Mouse (Mus musculus) kidney, adult 2 months (tissue): ENCODE measurements around the gene Sept9. TPM values are rescaled to one million over a fixed set of nuclear protein-coding genes. Genes with fewer than 3 reads are reported as not detected.

Experiments used
- DNase-seq: peaks from one replicate; pipeline ENCODE4 v3.0.0; 2021
- H3K27ac ChIP-seq: fragments of 200-500 bp; 2 replicates; pipeline ENCODE4 v1.5.1; 2012; ENCODE audit warnings: low read depth, low read length, control low read depth, inconsistent platforms; ENCODE audit not compliant: insufficient read depth
- H3K27me3 ChIP-seq: fragments of 200-500 bp; replicated peaks from 2 replicates; pipeline ENCODE4 v1.6.1; 2012; ENCODE audit warnings: mild to moderate bottlenecking, moderate library complexity, low read length, inconsistent platforms; ENCODE audit not compliant: control insufficient read depth, insufficient read depth
- H3K36me3 ChIP-seq: fragments of 200-500 bp; 2 replicates; pipeline ENCODE4 v1.6.1; 2012; ENCODE audit warnings: mild to moderate bottlenecking, moderate library complexity, low read length, inconsistent platforms; ENCODE audit not compliant: control insufficient read depth, insufficient read depth
- H3K4me1 ChIP-seq: fragments of 200-500 bp; 2 replicates; pipeline ENCODE4 v1.6.1; 2011; ENCODE audit warnings: low read length; ENCODE audit not compliant: control insufficient read depth, insufficient read depth
- H3K4me3 ChIP-seq: fragments of 200-500 bp; 2 replicates; pipeline ENCODE4 v1.5.1; 2011; ENCODE audit warnings: mild to moderate bottlenecking, low read depth, low read length, control low read depth; ENCODE audit not compliant: insufficient read depth
- CTCF ChIP-seq: fragments of 200-500 bp; conservative IDR thresholded peaks from 2 replicates; pipeline ENCODE4 v1.5.1; 2011; ENCODE audit warnings: low read depth, mild to moderate bottlenecking, control low read depth, low read length, moderate library complexity, mixed read lengths; ENCODE audit not compliant: insufficient read depth, insufficient read length
- POLR2A ChIP-seq: fragments of 200-500 bp; IDR thresholded peaks from one replicate; pipeline ENCODE4 v1.6.1; 2011; ENCODE audit warnings: low read depth, low read length, control low read depth
- WGBS: fragments of 180-500 bp; shearing (Covaris S2); methylation state at CpG from one replicate; pipeline ENCODE4 v1.1.7; 2018; 5-methylcytosine and 5-hydroxymethylcytosine counted together
- polyA plus RNA-seq: library from polyadenylated mRNA; depleted of rRNA; stranded (reverse); fragments of >200 nt; gene quantifications from 2 replicates; pipeline ENCODE4 v1.2.3, GENCODE M21; 2012

The Sept9 gene
- polyA plus RNA-seq, 1 experiment = 25.9 TPM

DNA sequence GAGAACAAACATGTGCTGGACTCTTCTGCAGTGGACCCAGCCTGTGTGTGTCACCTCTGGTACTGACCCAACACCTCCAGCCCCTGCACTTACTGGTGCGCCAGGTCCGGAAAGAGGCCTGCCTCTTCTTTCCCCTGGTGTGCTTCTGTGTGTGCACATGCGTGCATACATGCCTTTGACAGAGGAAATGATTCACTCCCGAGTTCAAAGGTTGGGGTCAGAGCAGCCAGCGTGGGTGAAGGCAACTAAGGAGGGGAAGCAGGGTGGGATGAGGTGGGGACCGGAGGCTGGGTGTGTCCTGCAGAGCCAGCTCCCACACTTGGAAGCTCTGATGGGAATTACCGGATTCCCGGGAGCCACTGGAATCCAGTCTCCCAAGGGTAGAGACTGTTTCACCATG is 46.8 kb downstream of the Sept9 start:
- peak; percentile 58 for DNase-seq
- no peak overlapping the region for H3K4me3 ChIP-seq
- TF ChIP-seq POLR2A = no peak
- no peak for TF ChIP-seq CTCF
- WGBS = 48% methylated on average over 8 of the region's 8 CpGs
- no peaks in the 10 kb centered on the region for H3K27me3 ChIP-seq
- H3K4me1 ChIP-seq = peaks cover 22% of the 10 kb centered on the region
- H3K27ac ChIP-seq = peak overlapping the region; percentile 58
- no peaks in the 10 kb centered on the region for H3K36me3 ChIP-seq

DNA sequence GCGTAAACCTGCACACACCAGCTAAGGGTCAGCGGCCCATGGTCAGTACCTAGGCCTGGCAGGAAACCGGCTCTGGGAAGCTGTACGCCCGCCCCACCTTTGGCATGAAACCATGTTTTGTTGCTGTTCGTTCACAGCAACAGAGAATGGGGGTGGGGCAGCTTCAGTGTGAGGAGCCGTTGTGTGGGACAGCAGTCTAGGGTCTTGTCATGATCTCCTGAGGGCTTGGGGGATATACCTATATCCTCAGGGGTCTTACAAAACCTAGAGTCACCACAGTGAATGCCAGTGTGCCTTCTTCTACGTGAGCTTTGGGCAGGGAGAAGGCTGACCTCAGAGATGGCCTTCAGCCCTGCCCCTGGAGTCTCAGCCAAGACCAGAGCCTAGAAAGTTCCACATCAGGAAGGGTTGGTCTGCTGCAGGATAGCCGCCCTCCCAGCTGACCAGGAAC is 47.5 kb downstream of the Sept9 start:
- TF ChIP-seq CTCF (no peak), POLR2A (no peak)
- Histone ChIP-seq H3K4me1 (peaks cover 22% of the 10 kb centered on the region), H3K27me3 (no peaks in the 10 kb centered on the region), H3K36me3 (no peaks in the 10 kb centered on the region), H3K27ac (peak overlapping the region; percentile 72), H3K4me3 (no peak overlapping the region)
- WGBS = 23% methylated on average over 9 of the region's 9 CpGs
- DNase-seq = peak; percentile 91

DNA sequence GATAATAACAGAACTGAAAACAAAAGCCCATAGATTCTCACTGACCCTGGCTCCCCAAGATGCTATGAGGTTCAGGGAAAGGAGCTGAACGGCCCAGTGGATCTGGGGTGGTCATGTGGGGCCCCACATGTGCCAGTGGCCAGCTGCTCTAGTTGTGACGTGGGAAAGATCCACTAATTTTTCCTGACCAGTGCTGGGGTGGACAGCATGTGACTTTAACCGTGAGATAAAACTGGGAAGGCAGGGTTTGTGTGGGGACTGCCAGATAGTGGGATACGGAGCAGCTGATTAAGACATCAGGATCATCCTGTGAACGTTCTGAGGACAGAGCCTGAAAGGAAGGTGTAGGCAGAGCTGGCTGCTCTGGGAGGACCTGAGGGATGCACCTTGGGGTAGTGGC is 48.1 kb downstream of the Sept9 start:
- H3K4me1 ChIP-seq = peaks cover 22% of the 10 kb centered on the region
- no peaks in the 10 kb centered on the region for H3K27me3 ChIP-seq
- H3K4me3 ChIP-seq = no peak overlapping the region
- TF ChIP-seq POLR2A (no peak), CTCF (no peak)
- DNase-seq = no peak
- H3K36me3 ChIP-seq = no peaks in the 10 kb centered on the region
- WGBS = 72% methylated on average over 5 of the region's 5 CpGs
- peak overlapping the region; percentile 72 for H3K27ac ChIP-seq

DNA sequence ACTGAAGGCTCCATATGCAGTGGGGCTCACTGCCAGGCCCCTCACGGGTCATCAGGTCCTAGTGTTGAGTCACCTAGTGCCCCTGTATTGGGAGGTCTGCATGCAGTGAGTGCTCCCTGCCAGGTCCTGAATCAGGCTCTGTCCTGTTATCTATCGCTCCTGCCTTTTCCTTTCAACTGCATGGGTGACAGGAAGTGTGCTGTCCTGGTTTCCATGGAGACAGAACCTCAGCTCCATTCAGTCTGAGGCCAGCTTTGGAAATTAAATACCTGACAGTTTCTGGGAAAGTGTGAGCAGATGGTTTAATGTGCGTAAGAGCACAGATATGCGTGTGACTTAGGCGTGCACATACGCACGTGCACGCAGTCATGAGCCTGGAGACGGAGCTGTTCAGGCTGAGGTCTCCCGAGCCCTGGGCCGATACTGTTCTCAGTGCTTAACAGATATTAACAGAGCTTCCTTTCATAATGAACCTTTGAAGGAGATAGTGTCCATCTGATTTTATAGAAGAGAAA is 49.3 kb downstream of the Sept9 start:
- H3K27me3 ChIP-seq = no peaks in the 10 kb centered on the region
- DNase-seq = peak; percentile 52
- no peak overlapping the region for H3K4me3 ChIP-seq
- TF ChIP-seq POLR2A = no peak
- no peak for TF ChIP-seq CTCF
- no peak overlapping the region for H3K27ac ChIP-seq
- no peaks in the 10 kb centered on the region for H3K36me3 ChIP-seq
- 54% methylated on average over 11 of the region's 11 CpGs for WGBS
- peaks cover 22% of the 10 kb centered on the region for H3K4me1 ChIP-seq

DNA sequence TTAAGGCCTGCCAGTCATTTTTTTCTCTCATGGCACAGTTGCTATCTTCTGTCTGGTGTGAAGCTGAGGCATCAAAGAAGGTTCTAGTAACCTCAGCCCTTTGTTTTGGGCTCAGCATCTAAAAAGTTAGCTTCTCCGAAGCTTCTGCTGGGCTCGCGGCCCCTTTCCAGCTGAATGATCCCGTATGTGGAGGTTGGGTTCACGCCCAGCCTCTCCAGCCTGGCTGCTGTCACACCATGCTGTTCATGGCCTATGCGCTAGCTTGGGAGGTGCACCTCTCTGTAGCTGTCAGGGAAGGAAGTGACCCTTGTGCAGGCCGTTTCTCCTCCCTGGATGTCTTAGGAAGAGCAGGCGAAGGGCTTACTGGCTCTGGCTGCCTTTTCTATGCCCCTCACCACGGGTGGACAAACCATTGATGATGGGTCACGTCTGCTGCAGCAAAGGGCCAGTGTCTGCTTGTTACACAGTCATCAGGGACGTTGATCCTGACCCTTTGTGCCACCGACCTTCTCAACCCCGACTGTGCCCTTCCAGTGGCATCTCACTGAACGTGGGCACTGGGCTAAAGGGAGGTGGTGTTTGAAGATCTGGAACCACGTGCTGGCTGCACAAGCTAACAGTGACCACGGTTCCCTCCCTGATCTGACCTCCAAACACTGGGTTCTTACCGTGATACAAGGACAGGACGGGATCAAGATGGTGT is 50.0 kb downstream of the Sept9 start:
- TF ChIP-seq POLR2A (no peak), CTCF (no peak)
- Histone ChIP-seq H3K27ac (no peak overlapping the region), H3K4me1 (peaks cover 22% of the 10 kb centered on the region), H3K36me3 (no peaks in the 10 kb centered on the region), H3K4me3 (no peak overlapping the region), H3K27me3 (no peaks in the 10 kb centered on the region)
- 63% methylated on average over 18 of the region's 18 CpGs for WGBS
- DNase-seq = no peak

DNA sequence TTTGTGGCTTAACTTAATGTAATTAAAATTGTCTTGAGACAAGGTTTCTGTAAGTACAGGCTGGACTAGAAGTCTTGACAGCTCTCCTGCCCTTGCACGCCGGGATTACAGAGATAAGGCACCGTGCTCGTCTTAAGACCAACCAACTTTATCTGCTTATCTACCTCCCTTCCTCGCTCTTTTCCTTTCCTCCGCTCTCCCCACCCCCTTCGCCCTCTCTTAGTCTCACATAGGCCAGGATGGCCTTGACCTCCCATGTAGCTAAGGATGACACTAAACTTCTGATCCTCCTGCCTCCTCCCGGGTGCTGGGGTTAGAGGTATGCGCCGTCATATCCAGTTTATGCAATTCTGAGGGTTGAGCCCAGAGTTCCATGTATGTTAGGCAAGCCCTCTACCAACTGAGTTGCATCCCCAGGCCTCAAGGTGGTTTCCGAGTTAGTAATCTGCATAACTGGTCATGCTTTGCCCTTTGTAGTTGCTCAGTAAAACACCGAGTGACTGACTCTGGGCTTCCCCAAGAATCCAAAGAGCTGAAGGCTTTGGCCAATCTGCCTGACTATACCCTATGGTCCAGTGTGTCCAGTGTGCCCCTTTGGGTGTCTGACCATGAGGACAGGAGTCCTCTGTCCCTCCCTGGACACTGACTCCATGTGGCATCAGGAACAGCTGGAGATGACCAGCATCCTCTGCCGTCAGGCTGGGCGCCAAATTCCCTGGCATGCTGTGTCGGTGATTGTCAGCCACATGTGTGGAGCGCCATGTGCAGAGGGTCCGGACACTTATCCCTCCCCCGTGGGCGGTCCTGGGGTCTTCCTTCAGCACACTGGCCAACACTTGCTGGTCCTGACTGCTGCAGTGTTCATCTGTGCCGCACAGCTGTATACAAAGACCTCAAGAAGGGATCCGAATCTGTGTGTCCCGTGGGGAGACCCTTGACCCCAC is 50.8 kb downstream of the Sept9 start:
- no peaks in the 10 kb centered on the region for H3K36me3 ChIP-seq
- no peak overlapping the region for H3K27ac ChIP-seq
- WGBS = 88% methylated on average over 22 of the region's 22 CpGs
- TF ChIP-seq POLR2A = no peak
- TF ChIP-seq CTCF = no peak
- peaks cover 28% of the 10 kb centered on the region for H3K4me1 ChIP-seq
- H3K27me3 ChIP-seq = no peaks in the 10 kb centered on the region
- no peak for DNase-seq
- H3K4me3 ChIP-seq = no peak overlapping the region

DNA sequence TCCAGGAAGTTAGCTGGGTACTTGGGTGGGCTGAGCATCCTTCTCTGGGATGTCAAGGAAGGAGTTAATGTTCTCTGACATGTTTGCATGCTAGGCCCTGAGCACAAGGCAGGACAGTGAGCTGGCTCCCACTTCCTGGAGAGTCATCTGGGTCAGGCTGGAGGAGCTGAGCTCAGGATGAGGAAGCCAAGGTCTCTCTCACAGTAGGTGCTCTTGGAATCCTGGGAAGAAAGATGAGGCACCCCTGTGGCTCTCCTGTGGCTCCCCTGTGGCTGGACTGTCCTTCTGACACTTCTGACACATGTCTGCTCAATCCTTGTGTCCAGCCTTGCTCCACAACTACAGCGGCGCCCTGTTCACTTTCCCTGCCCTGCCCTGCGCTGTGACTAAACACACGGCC is 52.3 kb downstream of the Sept9 start:
- H3K4me3 ChIP-seq = no peak overlapping the region
- DNase-seq = no peak
- no peaks in the 10 kb centered on the region for H3K36me3 ChIP-seq
- H3K27me3 ChIP-seq = no peaks in the 10 kb centered on the region
- WGBS = 87% methylated on average over 4 of the region's 4 CpGs
- H3K27ac ChIP-seq = no peak overlapping the region
- peaks cover 20% of the 10 kb centered on the region for H3K4me1 ChIP-seq
- TF ChIP-seq CTCF = no peak
- TF ChIP-seq POLR2A = no peak
